Mouse (Mus musculus) embryonic facial prominence, embryonic 10.5 days (tissue): ENCODE results near the gene Saxo1. TPM values are rescaled to one million over a fixed set of nuclear protein-coding genes. Genes with fewer than 3 reads are reported as not detected.
A peak's percentile ranks its signal among the peaks of the same experiment; 100 is the strongest.

Experiments used
- DNase-seq: peaks from one replicate; pipeline ENCODE4 v3.0.0-alpha.2; 2017; ENCODE audit warnings: low spot score
- H3K27ac ChIP-seq: fragments of 300-500 bp; sonication (generic); replicated peaks from 2 replicates; pipeline ENCODE4 v1.5.1; 2016; ENCODE audit warnings: mild to moderate bottlenecking
- H3K27me3 ChIP-seq: fragments of 300-500 bp; sonication (generic); replicated peaks from 2 replicates; pipeline ENCODE4 v1.6.1; 2016; ENCODE audit warnings: low read depth, mild to moderate bottlenecking; ENCODE audit not compliant: poor library complexity, severe bottlenecking
- H3K36me3 ChIP-seq: fragments of 300-500 bp; sonication (generic); replicated peaks from 2 replicates; pipeline ENCODE4 v1.6.1; 2016; ENCODE audit warnings: mild to moderate bottlenecking, moderate library complexity
- H3K4me1 ChIP-seq: fragments of 300-500 bp; sonication (generic); 2 replicates; pipeline ENCODE4 v1.6.1; 2016
- H3K4me3 ChIP-seq: fragments of 300-500 bp; sonication (generic); 2 replicates; pipeline ENCODE4 v1.5.1; 2016; ENCODE audit warnings: mild to moderate bottlenecking, moderate library complexity
- H3K9me3 ChIP-seq: fragments of 300-500 bp; sonication (generic); 2 replicates; pipeline ENCODE4 v1.6.1; 2016; ENCODE audit warnings: mild to moderate bottlenecking
- WGBS: fragments of 180-500 bp; shearing (Covaris S2); methylation state at CpG from one replicate; pipeline ENCODE4 v1.1.7; 2016; 5-methylcytosine and 5-hydroxymethylcytosine counted together
- polyA plus RNA-seq: library from polyadenylated mRNA; unstranded; fragments of >200 nt; fragmentation: Nextera tagmentation; extraction: Ambion mirVana; gene quantifications from 2 replicates; pipeline ENCODE4 v1.2.1, GENCODE M21; 2016

Saxo1 gene
- polyA plus RNA-seq, 1 experiment from 2014 or later: not detected

DNA sequence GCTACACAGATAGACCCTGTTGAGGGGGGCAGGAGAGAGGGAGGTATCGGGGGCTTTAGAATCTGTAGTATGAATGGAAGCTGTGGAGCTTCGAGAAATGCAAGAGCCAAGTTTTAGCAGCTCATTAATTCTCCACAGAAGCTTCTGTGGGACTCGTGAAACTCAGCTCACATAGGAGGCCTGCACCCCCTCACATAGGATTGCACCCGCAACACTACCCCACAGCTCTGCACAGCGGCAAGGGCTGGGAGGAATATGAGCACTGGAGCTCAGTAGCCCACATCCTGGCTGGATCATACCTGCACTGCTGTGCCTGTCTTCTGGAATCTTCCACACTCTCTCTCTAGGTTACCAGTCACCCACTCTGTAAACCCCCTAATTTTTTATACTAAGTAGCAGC, 34.4 kb downstream of the Saxo1 start:
- DNase-seq: no peak
- Histone ChIP-seq H3K4me3 (no peak overlapping the region), H3K4me1 (peaks cover 18% of the 10 kb centered on the region), H3K9me3 (no peaks in the 10 kb centered on the region), H3K27me3 (no peaks in the 10 kb centered on the region), H3K36me3 (no peaks in the 10 kb centered on the region), H3K27ac (no peak overlapping the region)
- WGBS: 90% methylated on average over 5 of the region's 5 CpGs

DNA sequence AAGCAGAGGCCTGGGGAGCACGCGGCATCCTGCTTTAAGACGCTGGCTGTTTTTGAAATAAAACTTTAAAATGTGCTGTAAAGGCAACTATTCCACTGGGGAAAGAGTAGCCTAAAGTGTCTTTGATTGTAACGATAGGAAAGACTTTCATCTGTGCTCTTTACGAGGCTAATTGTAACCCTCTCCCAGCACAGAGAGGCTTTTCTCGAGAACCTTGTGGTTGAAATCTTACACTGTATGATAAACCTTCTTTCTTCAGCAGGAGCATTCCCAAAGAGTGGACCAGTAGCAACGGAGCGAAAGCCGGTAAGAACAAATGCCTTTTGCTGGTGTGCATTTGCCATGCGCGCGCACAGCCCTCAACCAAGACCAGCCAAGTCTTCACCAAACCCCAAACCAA, 37.4 kb downstream of the Saxo1 start:
- H3K36me3 ChIP-seq: no peaks in the 10 kb centered on the region
- WGBS: 84% methylated on average over 12 of the region's 12 CpGs
- no peaks in the 10 kb centered on the region for H3K9me3 ChIP-seq
- no peak overlapping the region for H3K27ac ChIP-seq
- H3K4me3 ChIP-seq: no peak overlapping the region
- H3K4me1 ChIP-seq: no peaks in the 10 kb centered on the region
- no peak for DNase-seq
- H3K27me3 ChIP-seq: no peaks in the 10 kb centered on the region

GRCm38 (mm10) chr4:86519953-86520352, 38.2 kb downstream of the Saxo1 start:
- Histone ChIP-seq H3K4me3 (no peak overlapping the region), H3K27ac (no peak overlapping the region), H3K9me3 (no peaks in the 10 kb centered on the region), H3K4me1 (no peaks in the 10 kb centered on the region), H3K36me3 (no peaks in the 10 kb centered on the region), H3K27me3 (no peaks in the 10 kb centered on the region)
- 91% methylated on average over 6 of the region's 6 CpGs for WGBS
- DNase-seq: no peak

GRCm38 (mm10) chr4:86504656-86505055, 53.5 kb downstream of the Saxo1 start:
- H3K4me1 ChIP-seq: no peaks in the 10 kb centered on the region
- DNase-seq: no peak
- no peak overlapping the region for H3K4me3 ChIP-seq
- WGBS: 89% methylated on average over 6 of the region's 6 CpGs
- H3K27me3 ChIP-seq: no peaks in the 10 kb centered on the region
- no peaks in the 10 kb centered on the region for H3K9me3 ChIP-seq
- no peaks in the 10 kb centered on the region for H3K36me3 ChIP-seq
- no peak overlapping the region for H3K27ac ChIP-seq

GRCm38 (mm10) chr4:86499561-86499960, 58.6 kb downstream of the Saxo1 start:
- Histone ChIP-seq H3K27me3 (no peaks in the 10 kb centered on the region), H3K4me1 (no peaks in the 10 kb centered on the region), H3K27ac (no peak overlapping the region), H3K9me3 (no peaks in the 10 kb centered on the region), H3K4me3 (no peak overlapping the region), H3K36me3 (no peaks in the 10 kb centered on the region)
- DNase-seq: no peak
- WGBS: 90% methylated on average over 1 of the region's 1 CpGs

DNA sequence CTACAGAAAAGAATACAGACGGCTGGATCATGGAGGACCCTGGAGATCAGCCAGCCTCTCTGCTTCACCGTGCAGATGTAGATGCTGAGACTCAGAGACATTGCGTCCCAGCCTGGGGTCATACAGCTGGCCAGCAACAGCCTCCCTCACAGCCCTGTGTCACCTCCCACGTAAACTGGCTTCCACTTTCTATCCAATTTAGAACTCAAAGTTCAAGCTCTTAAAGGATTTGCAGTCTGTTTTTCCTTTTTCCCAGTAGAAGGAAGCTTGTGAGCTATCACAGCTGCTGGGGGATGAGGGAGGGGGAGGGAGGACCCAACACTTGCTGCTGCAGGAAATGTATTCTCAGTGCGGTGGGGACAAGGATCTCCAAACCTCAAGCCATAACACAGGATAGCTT, 59.4 kb downstream of the Saxo1 start:
- no peaks in the 10 kb centered on the region for H3K9me3 ChIP-seq
- H3K36me3 ChIP-seq: no peaks in the 10 kb centered on the region
- H3K4me1 ChIP-seq: no peaks in the 10 kb centered on the region
- whole genome bisulfite sequencing: 69% methylated on average over 5 of the region's 5 CpGs
- no peak overlapping the region for H3K27ac ChIP-seq
- H3K27me3 ChIP-seq: no peaks in the 10 kb centered on the region
- DNase-seq: no peak
- no peak overlapping the region for H3K4me3 ChIP-seq

DNA sequence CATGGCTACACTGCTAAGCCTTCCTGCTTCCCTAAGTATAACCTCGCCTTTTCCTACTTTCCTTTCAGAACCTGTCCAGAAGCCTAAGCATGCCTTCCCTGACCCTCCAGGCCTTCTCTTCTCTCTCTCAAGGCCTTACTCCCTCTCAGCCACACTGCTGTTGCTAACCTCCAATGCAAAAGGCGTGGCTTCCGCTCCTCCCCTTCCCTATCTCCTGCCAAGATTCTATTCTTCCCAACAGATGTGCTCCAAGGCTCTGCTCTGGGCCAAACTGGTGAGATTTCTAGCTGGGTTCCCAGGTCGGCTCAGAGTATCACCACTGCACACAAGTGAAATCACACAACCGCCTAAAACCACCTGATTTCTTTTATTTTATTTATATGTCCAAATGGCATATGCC, 69.0 kb downstream of the Saxo1 start:
- 81% methylated on average over 5 of the region's 5 CpGs for WGBS
- Histone ChIP-seq H3K36me3 (no peaks in the 10 kb centered on the region), H3K9me3 (no peaks in the 10 kb centered on the region), H3K27me3 (no peaks in the 10 kb centered on the region), H3K4me3 (no peak overlapping the region), H3K4me1 (no peaks in the 10 kb centered on the region), H3K27ac (no peak overlapping the region)
- DNase-seq: no peak

- Histone ChIP-seq H3K4me1 (no peaks in the 10 kb centered on the region), H3K27me3 (no peaks in the 10 kb centered on the region), H3K4me3 (no peak overlapping the region), H3K27ac (no peak overlapping the region), H3K36me3 (no peaks in the 10 kb centered on the region), H3K9me3 (no peaks in the 10 kb centered on the region)
- 88% methylated on average over 2 of the region's 2 CpGs for WGBS
- DNase-seq: no peak
Observed at GRCm38 (mm10) chr4:86486901-86487300, 71.2 kb downstream of the Saxo1 start.

DNA sequence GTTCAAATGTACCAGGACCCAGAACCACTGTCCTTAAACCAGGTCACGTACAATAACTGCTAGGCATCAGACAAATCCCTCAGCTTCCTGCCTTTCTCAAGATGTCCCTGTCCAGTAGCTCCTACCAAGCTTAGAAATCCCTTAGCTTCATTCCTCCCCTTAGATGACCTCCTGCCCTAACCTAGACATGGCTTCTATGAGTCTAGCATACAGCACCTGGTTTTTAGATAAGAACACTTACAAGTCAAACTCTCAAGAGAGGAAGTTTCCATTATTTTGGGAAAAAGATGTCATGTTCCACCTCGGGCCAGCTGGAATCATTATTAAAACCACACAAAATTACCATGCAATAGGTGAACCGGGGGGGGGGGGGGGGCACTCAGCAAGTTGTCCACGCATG, 71.6 kb downstream of the Saxo1 start:
- WGBS: 80% methylated on average over 4 of the region's 4 CpGs
- Histone ChIP-seq H3K27ac (no peak overlapping the region), H3K4me3 (no peak overlapping the region), H3K4me1 (no peaks in the 10 kb centered on the region), H3K36me3 (no peaks in the 10 kb centered on the region), H3K9me3 (no peaks in the 10 kb centered on the region), H3K27me3 (no peaks in the 10 kb centered on the region)
- DNase-seq: no peak

- no peaks in the 10 kb centered on the region for H3K27me3 ChIP-seq
Observed at GRCm38 (mm10) chr4:86485052-86485451, 73.1 kb downstream of the Saxo1 start.

DNA sequence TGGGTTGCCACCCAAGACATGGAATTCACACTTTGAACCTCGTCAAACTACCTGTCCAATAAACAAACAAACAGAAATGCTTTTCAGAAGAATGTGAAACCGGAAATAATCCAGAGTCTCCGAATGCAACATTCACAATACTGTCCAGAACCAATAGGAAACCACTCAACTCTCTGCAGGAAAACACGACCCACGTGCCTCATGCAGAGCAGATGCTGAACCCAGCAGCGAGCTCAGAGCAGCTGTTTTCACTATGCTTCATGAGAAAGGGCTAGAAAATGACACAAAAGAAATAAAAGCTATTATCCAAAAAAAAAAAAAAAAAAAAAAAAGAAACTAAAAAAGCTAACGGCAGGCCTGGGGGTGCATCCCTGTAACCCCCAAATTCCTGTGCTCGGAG, 74.4 kb downstream of the Saxo1 start:
- H3K36me3 ChIP-seq: no peaks in the 10 kb centered on the region
- H3K4me1 ChIP-seq: no peaks in the 10 kb centered on the region

More at GRCm38 (mm10) chr4:86485052-86485451, 73.1 kb downstream of the Saxo1 start:
- Histone ChIP-seq H3K36me3 (no peaks in the 10 kb centered on the region), H3K4me3 (no peak overlapping the region), H3K9me3 (no peaks in the 10 kb centered on the region), H3K27ac (no peak overlapping the region), H3K4me1 (no peaks in the 10 kb centered on the region)
- no peak for DNase-seq
- WGBS: 71% methylated on average over 6 of the region's 6 CpGs

DNA sequence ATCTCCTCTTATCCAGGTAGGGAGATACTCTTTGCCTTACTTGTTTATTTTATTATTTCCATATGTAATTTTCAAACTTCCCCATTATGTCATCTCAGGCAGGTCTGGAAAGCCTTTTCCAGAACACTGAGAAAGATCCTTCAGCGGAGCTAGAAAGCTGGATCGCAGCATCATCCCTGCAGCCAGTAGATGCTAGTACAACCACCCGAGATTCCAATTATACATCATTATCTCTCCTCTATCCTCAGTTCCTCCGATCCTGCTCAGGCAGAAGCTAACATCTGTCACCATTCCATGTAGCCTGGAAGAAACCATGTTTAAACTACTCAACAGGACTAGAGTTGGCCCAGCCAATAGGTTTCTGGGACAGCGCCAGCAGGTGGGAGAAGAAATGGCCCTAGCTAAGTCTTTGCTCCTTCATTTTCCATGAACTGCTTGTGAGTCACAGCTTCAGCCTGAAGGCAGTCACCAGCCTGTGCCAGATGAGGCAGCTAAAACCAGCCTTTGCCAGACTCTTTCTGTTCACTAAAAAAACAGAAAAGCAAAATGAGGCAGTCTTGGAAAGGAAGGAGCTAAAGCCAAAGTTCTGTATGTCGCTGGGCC, 75.0 kb downstream of the Saxo1 start:
- Histone ChIP-seq H3K27ac (no peak overlapping the region), H3K36me3 (no peaks in the 10 kb centered on the region), H3K4me3 (no peak overlapping the region), H3K27me3 (no peaks in the 10 kb centered on the region), H3K9me3 (no peaks in the 10 kb centered on the region), H3K4me1 (no peaks in the 10 kb centered on the region)
- DNase-seq: no peak
- 90% methylated on average over 6 of the region's 6 CpGs for WGBS

More for the DNA sequence above, 74.4 kb downstream of the Saxo1 start:
- no peak overlapping the region for H3K27ac ChIP-seq
- no peaks in the 10 kb centered on the region for H3K27me3 ChIP-seq
- WGBS: 75% methylated on average over 8 of the region's 8 CpGs
- no peak for DNase-seq
- H3K9me3 ChIP-seq: no peaks in the 10 kb centered on the region
- no peak overlapping the region for H3K4me3 ChIP-seq

DNA sequence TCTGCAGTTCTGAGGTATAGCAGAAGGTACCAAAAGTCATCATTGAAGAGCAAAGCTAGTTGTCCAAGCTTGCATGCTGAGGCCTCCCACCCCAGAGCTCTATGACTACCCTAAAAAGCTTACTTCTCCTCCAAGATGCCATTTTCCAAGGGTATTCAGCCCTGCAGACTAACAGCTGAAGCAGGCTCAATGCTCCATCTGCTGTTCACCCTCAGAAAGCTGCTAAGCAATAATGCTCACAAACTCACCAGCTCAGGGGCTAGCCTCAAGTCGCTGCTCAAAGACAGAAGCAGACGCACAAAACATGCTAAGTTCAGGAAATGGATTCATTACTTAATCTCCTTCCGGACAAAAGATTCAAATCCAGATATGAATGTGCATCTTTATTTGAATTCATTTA, 77.2 kb downstream of the Saxo1 start:
- Histone ChIP-seq H3K9me3 (no peaks in the 10 kb centered on the region), H3K4me3 (no peak overlapping the region), H3K27ac (no peak overlapping the region), H3K27me3 (no peaks in the 10 kb centered on the region), H3K36me3 (no peaks in the 10 kb centered on the region), H3K4me1 (no peaks in the 10 kb centered on the region)
- no peak for DNase-seq
- 81% methylated on average over 3 of the region's 3 CpGs for WGBS

GRCm38 (mm10) chr4:86464808-86465207, 93.3 kb downstream of the Saxo1 start:
- peak; percentile 48 for DNase-seq
- H3K36me3 ChIP-seq: no peaks in the 10 kb centered on the region
- 39% methylated on average over 5 of the region's 5 CpGs for WGBS
- no peak overlapping the region for H3K4me3 ChIP-seq
- no peaks in the 10 kb centered on the region for H3K9me3 ChIP-seq
- H3K27me3 ChIP-seq: no peaks in the 10 kb centered on the region
- H3K4me1 ChIP-seq: peaks cover 10% of the 10 kb centered on the region
- no peak overlapping the region for H3K27ac ChIP-seq
